Mouse (Mus musculus) olfactory bulb, adult 2 months (tissue): ENCODE measurements around the gene Cntn2. TPM values are rescaled to one million over a fixed set of nuclear protein-coding genes. Genes with fewer than 3 reads are reported as not detected.

Experiments
- H3K27ac ChIP-seq: fragments of 200-500 bp; 2 replicates; pipeline ENCODE4 v1.5.1; 2012; ENCODE audit warnings: low read depth, low read length; ENCODE audit not compliant: insufficient read depth
- H3K4me1 ChIP-seq: fragments of 200-500 bp; 2 replicates; pipeline ENCODE4 v1.6.1; 2012; ENCODE audit warnings: low read length; ENCODE audit not compliant: control insufficient read depth, insufficient read depth
- H3K4me3 ChIP-seq: fragments of 200-500 bp; 2 replicates; pipeline ENCODE4 v1.5.1; 2012; ENCODE audit warnings: mild to moderate bottlenecking, low read depth, low read length, moderate library complexity; ENCODE audit not compliant: insufficient read depth
- CTCF ChIP-seq: fragments of 200-500 bp; IDR thresholded peaks from 2 replicates; pipeline ENCODE4 v1.5.1; 2012; ENCODE audit warnings: low read depth, mild to moderate bottlenecking, low read length, moderate library complexity; ENCODE audit not compliant: insufficient read depth
- POLR2A ChIP-seq: fragments of 200-500 bp; IDR thresholded peaks from 2 replicates; pipeline ENCODE4 v1.6.1; 2012; ENCODE audit warnings: mild to moderate bottlenecking, low read depth, low read length, moderate library complexity; ENCODE audit not compliant: insufficient read depth
- WGBS: fragments of 180-500 bp; shearing (Covaris S2); methylation state at CpG from one replicate; pipeline ENCODE4 v1.1.7; 2018; 5-methylcytosine and 5-hydroxymethylcytosine counted together
- polyA plus RNA-seq: library from polyadenylated mRNA; stranded (reverse); fragments of >200 nt; gene quantifications from 2 replicates; pipeline ENCODE4 v1.2.4, GENCODE M21; 2012; ENCODE audit warnings: low replicate concordance; ENCODE audit not compliant: missing spikeins, insufficient read depth, insufficient read length

The Cntn2 gene
- polyA plus RNA-seq, 1 experiment: not detected

- H3K4me1 ChIP-seq: peaks cover 35% of the 10 kb centered on the region
- H3K27ac ChIP-seq: no peak overlapping the region
- 63% methylated on average over 8 of the region's 8 CpGs for WGBS
- H3K4me3 ChIP-seq: no peak overlapping the region
- TF ChIP-seq CTCF: no peak
- TF ChIP-seq POLR2A: no peak
These were observed 18.0 kb upstream of the Cntn2 start for GRCm38 (mm10) chr1:132560907-132561700.

- WGBS: 49% methylated on average over 6 of the region's 6 CpGs
- no peak for TF ChIP-seq POLR2A
- no peak for TF ChIP-seq CTCF
- Histone ChIP-seq H3K4me3 (no peak overlapping the region), H3K27ac (no peak overlapping the region), H3K4me1 (peaks cover 27% of the 10 kb centered on the region)
These were observed 16.0 kb upstream of the Cntn2 start for GRCm38 (mm10) chr1:132559045-132559444.

DNA sequence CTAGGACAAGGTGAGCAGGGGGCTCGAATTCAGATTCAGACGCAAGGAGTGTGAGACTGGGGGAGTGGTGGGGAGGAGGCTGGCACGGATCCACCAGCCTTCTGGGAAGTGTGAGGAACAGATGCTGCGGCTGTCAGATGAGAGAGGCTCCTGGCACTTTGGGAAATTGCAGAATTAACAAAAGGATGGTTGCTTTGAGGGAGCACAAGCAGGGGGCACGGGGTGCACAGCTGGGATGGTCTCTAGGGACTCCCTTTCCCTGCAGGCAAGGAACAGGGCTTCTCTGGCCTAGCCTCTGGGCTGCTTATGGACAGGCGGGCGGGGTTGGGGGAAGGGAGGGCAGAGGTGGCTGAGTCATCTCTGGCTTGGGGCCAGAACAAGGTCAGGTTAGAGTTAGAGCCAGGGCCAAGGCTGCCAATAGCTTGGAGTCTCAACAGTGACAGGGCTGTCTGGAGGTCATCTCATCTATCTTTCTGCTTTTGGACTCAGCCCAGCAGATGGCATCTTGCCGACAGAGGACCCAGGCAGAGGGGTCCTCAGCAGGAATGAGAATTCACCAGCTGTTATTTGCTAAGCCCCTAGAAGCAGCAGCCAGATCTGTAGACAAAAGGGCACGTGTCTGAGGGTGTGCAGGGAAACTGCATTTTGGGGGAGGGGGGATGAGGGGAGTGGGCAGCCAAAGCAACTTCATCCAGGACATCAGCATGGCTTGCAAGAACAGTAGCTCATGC is 15.0 kb upstream of the Cntn2 start:
- peaks cover 27% of the 10 kb centered on the region for H3K4me1 ChIP-seq
- no peak overlapping the region for H3K4me3 ChIP-seq
- no peak overlapping the region for H3K27ac ChIP-seq
- WGBS: 27% methylated on average over 9 of the region's 9 CpGs
- TF ChIP-seq POLR2A: no peak
- TF ChIP-seq CTCF: no peak

GRCm38 (mm10) chr1:132543789-132544188 is 733 bp upstream of the Cntn2 start:
- Histone ChIP-seq H3K27ac (no peak overlapping the region), H3K4me1 (peaks cover 18% of the 10 kb centered on the region), H3K4me3 (no peak overlapping the region)
- TF ChIP-seq POLR2A (no peak), CTCF (no peak)
- 71% methylated on average over 8 of the region's 8 CpGs for WGBS

GRCm38 (mm10) chr1:132541824-132542599 is 1.0 kb downstream of the Cntn2 start:
- TF ChIP-seq CTCF: no peak
- TF ChIP-seq POLR2A: no peak
- 22% methylated on average over 5 of the region's 5 CpGs for WGBS
- Histone ChIP-seq H3K4me1 (peaks cover 18% of the 10 kb centered on the region), H3K27ac (no peak overlapping the region), H3K4me3 (peak overlapping the region; percentile 50)

DNA sequence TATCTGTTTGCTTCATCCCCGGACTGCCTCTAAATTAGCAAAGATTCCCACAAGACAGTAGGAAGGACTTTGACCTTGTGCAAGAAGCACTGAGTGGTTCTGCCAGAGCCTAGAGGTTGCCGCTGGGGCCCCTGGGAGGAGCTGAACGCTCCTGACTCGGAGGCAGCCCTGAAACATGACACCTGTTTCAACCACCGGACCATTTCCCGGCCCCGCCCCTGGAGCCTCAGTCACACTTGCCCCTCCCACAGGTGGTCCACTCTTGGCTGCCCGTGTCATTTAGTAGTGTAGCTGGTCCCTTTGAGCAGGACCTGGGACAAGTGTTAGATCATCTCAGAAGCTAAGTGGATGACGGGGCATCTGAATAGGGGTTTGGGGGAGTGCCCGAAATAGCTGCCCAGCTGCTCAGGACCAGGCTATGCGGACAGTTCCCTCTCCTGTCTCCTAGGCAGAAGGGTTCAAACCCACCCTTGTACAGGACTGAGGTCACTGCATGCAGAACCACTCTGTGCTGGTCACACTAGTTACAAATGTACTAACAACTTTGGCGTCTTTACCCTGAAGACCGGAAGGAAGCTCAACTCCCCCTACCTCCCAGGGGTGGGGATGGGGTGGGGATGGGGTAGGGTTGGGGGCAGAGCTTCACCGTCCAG is 1.8 kb downstream of the Cntn2 start:
- no peak for TF ChIP-seq CTCF
- TF ChIP-seq POLR2A: no peak
- 37% methylated on average over 14 of the region's 14 CpGs for WGBS
- Histone ChIP-seq H3K4me3 (peak overlapping the region; percentile 50; the same call in 1 of the 2 replicates), H3K27ac (no peak overlapping the region), H3K4me1 (peaks cover 18% of the 10 kb centered on the region)

GRCm38 (mm10) chr1:132540701-132541100 is 2.4 kb downstream of the Cntn2 start:
- TF ChIP-seq POLR2A: no peak
- no peak for TF ChIP-seq CTCF
- Histone ChIP-seq H3K4me3 (no peak overlapping the region), H3K27ac (no peak overlapping the region), H3K4me1 (peaks cover 18% of the 10 kb centered on the region)
- WGBS: 72% methylated on average over 7 of the region's 7 CpGs

- H3K4me3 ChIP-seq: no peak overlapping the region
- no peak overlapping the region for H3K27ac ChIP-seq
- 77% methylated on average over 5 of the region's 5 CpGs for WGBS
- peaks cover 14% of the 10 kb centered on the region for H3K4me1 ChIP-seq
- TF ChIP-seq POLR2A (no peak), CTCF (no peak)
These were observed 5.3 kb downstream of the Cntn2 start for GRCm38 (mm10) chr1:132537736-132538135.
